Mouse (Mus musculus) lung, postnatal 36 days (tissue): Measurements from ENCODE around the gene Sirt6.

Source experiments
- DNase-seq: peaks from one replicate; pipeline ENCODE4 v3.0.0; 2022; ENCODE audit warnings: mixed read lengths

Gene Sirt6

DNA sequence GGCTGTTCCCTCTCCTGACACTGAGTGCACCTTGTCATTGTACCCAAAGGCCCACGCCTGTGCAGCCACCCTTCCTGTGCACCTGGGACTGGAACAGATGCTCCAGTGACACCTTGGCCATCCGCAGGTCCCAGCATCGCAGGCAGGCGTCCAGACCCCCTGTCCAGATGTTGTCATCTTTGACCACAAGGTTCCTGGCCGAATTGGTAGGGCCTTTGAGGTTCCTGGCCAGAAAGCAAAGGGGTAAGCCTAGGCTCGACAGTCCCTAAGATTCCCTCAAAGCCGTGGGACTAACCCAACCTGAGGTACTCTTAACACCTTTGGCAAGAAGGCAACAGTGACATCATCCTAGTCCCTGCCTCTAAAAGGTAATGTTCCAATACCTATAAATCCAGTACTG lies 35.0 kb downstream of the Sirt6 start:
- DNase-seq = no peak

DNA sequence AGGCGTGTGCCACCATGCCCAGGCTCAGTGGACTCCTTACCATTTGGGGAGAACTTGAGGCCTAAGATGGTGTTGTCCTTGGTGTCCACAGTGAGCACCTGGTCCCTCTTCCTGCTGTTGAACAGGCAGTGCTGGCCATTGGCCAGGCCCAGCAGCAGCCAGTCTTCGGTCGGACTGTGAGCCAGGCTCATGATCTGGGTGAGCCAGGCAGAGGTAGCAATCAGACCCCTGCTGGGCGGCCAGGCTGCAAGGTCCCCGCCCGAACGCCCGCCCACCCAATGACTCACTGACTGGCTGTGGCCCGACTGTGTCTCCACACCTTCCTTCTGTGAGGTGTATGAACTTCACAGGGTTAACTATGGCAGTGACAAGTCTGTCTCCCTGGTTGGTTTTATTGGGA lies 35.8 kb downstream of the Sirt6 start:
- DNase-seq = no peak

DNA sequence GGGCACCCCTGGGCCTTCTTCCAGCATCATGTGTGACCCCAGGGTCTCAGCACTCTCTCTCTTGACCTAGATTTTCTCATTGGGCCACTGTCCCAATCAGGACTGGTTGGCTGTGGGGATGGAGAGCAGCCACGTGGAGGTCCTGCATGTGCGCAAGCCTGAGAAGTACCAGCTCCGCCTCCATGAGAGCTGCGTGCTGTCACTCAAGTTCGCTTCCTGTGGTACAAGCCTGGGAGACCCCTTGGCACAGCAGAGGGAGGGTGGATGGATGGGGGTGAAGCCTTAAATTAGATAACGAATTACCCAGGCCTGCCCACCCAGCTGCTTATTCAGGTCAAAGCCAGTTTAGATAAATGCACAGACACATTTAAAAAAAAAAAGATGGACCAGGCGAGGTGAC lies 38.9 kb downstream of the Sirt6 start:
- no peak for DNase-seq

DNA sequence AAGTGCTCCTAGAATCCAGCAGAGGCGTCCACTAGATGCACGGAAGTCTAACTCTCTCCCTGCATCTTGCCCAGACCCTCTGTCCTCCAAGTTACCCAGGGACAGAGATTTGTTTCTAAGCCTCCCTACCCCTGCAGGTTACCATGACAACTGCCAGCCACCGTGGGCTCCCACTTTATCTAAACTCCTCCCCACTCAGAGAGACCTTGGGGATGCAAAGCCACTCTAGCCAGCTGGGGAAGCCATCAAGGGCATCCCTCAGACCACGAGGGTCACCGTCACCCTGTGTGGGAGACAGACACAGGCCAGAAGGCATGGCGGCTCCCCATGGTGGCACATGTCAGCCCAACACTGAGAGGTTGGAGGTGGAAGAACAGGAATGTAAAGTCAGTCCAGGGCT lies 44.2 kb downstream of the Sirt6 start:
- no peak for DNase-seq

DNA sequence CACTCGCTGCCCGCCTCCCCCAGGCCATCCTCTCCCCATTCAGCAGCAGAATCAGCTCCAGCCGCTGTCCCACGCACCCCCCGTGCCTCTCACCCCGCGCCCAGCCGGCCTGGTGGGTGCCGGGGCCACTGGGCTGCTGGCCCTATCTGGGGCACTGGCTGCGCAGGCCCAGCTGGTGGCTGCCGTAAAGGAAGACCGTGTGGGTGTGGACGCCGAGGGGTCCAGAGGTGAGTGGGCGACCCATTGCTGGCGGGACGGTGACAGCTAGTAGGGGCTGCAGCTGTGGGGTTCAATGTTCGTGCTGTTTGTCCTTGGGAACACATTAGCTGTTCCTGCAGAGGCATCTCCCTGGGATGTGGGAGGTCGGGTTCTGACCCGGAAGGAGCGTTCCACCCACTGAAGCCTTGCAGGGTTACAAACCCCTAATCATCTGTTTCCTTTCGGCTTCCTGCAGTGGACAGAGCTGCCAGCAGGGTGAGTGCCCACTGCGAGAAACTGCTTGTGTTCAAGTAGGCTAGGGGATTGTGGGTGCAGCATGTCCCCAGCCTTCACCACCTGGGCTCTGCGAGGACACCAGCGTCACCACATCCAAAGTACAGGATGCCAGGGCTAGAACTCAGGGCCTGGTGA lies 47.0 kb downstream of the Sirt6 start:
- no peak for DNase-seq

DNA sequence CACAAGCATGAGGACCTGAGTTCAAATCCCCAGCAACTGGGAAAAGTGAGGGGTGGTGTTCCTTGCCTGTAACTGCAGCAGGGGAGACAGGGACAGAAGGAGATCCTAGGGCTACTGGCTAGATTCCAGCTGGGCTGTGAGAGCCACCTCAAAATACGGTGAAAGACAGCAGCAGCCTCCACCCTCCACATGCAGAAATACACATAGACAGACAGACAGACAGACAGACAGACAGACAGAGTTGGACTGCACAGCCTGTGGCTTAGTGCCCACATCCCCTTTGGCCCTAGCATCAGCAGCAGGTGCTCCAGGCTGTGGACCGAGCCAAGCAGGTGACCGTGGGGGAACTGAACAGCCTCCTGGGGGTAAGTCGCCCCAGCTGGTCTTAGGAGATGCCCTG lies 47.6 kb downstream of the Sirt6 start:
- no peak for DNase-seq

DNA sequence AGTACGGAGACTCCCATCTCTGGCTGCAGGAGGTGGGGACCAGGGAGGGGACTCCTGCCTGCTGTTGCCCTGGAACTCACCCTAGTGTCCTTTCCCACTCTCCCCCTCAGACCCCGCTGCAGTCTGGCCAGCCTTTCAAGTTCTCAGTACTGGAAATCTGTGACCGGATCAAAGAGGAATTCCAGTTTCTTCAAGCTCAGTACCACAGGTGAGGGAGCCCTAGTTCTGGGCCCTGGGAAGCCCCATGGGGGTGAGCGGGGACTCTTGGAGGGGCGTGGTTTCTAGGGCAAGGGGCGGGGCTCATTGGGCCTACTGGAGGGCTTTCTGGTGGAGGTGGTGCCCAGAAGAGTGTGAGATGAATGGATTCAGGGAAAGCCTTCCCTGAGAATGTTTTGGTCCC lies 51.9 kb downstream of the Sirt6 start:
- no peak for DNase-seq

DNA sequence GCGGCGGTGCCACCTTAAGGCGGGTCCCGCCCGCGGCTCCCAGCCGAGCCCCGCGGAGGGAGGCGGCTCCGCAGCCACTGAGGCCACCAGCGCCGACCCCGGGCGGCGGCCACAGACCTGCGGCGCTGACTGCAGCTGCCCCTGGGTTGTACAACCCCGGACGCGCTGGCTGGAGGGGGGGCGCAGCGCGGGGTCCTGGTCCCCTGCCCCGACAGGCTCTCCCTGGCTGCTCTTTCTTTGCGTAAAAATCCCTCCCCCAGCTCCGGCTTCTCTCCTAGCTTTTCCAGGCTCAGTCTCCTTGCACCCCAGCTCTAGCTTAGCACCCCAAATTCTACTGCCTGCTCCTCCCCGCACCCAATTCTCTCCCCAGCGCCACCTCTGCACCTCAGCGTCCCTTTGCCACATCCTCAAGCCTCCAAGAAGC lies 52.4 kb downstream of the Sirt6 start:
- no peak for DNase-seq

DNA sequence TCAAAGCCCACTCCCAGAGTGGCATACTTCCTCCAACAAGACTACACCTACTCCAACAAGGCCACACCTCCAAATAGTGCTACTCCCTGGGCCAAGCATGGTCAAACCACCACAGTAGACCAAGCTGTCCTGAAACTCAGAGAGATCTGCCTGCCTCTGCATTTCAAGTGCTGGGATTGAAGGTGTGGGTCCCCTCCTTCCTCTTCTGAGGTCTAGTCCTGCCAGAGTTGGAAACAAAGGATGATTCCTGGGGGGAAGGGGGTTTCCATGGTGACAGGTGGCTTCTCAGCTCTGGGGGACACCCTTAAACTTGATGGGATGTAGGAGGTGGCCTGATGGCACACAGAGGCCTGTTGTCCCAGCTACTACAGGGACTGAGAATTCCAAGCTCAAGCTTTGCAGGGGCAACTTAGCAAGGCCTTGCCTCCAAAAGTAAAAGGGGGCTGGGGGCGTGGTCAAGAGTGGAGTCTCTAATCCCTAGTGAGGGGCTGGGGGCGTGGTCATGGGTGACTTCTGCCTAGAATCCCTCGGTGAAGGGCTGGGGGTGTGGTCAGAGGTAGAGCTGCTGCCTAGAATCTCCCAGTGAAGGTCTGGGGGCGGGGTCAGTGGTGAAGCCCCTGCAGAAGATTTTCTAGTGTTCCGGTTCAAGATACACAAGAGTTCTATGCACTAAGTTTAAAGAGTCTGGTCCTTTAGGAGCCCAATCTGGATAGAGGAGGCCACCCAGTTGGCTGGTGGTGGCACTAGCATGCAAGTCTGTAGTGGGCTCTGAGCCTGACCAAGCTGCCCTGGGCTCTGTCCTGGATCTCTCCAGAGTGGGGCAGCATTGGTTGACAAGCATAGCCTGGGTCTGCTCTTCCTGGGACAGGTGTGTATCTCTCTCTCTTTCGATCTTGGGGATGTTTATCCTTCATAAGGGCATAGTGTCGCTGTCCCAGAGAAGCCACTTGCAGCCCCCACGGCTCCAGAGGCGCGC lies 53.2 kb downstream of the Sirt6 start, which contains the start of gene Tle2:
Gene Tle2 (plus strand): TSS at position 481 of the 976 bp plus-strand sequence.
- no peak for DNase-seq

DNA sequence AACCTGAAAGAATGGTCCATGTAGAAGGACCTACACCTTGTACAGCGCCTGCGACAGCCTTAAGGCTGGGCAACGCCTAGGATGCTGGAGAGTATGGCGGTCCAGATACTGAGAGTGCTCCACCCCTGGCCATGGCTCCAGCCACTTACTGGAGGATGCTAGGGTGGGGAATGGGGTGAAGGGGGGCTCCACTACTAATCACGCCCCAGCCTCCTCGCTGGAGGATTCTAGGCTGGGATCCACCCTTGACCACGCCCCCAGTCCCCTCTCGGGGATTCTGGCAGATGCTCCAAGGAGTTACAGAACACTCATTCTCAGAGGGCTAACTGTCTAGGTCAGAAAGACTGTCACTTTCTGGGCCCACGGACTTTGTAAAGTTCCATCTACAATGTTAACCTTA lies 54.6 kb downstream of the Sirt6 start:
- DNase-seq = no peak

DNA sequence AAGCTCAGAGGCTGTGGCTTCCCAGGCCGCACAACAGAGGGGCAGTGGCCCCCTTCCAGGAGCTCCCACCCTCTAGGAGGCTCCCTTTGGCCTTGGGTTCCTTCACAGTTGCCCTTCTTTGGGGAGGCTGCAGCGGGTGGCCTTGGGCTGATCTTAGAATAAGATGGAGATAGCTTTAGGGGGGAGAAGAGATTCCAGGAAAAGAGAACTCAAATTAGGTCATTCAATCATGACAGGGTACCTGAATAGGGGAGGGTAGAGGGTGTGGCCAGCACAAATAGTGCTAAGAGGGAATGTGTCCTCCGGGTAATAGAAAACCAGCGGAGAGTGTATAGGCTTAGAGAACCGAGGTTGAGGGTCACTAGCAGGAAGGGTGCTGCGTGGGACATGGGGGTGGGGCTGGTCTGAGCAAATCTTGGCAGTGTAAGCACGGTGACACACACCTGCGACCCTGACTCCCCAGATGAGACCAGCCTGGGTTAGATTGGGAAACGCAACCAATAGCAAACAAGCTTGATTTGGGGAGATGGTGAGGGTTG lies 55.4 kb downstream of the Sirt6 start:
- no peak for DNase-seq
